Mouse (Mus musculus) induced T-regulatory cell, adult 2 months (primary cell): ENCODE measurements at regions not wholly inside any gene's neighbourhood (a gene's known extent, or its start where the extent isn't known, plus 50 kb on each side); places are given as distances from the start of the nearest gene placed in this dataset.

Experiments
- DNase-seq: peaks from one replicate; pipeline ENCODE4 v3.0.0-alpha.2; 2012; ENCODE audit warnings: low read depth

DNA sequence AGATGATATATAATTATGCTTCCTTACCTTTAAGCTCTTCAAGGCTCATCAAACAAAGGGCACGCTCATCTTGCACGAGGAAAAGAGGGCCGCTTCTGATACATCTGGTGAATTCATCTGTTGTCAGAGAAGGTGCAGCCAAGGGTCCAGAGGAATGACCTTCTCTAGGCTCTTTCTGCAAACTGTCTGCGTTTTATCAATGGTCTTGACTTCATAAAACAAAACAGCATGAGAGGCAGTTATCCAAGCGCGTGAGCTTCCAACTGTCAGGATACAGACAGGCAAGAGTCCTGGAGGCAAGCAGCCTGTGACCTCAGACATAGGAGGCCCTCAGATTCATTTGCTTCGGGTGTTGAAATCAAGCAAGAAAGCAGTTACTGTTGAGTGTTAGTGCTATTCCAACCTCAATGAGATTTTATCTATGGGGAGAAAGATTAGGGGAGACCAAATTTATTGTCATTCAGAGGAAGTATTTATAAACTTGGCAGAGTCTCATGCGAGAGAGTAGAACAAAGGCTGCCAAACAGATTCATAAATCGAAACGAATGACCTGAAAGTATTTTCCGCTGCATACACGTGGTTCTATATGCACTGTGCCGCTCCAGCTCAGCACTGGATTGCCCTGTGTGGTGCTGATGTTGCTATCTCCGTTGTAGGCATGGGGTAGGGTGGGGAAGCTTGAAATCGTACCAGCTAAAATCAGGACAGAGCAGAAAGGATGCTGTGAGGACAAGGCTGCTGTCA, 107.2 kb upstream of the Vangl1 start:
- no peak for DNase-seq

DNA sequence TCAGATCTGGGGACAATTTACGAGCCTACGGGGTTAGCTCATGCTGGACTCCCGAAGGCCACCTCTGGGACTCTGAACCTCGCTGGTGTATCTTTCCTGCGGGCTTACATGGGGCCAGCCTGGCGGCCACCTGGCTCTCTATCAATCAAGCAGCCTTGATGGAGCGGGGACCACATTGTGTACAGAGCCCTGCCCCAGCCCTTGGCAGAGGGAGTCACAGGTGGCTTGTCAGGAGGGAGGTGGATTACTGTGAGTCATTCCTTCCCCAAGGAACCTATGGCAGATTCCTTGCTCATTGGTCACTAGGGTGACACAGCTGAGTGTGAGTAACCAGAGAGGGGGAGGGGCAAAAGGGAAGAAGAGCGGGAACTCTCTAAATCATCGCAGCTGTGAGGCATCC, 105.8 kb upstream of the Vangl1 start:
- no peak for DNase-seq

DNA sequence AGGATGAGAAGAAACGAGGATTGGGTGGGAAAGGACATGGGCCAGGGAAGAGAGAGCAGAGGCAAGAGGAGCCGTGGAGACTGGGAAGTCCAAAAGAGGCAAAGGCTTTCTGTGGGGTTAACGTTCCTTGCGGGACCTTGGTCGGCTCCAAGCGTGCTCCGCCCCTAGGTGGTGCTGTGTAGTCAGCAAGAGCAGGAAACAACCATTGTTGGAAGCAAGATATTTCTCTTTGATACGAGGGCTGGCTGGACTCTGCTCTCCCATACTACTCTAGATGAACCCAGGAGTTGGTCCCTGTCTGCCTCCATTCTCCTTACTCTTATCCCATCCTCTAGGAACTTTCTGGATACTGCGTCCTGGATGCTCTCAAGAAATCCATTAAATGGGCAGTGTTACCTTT, 105.3 kb upstream of the Vangl1 start:
- DNase-seq: peak; percentile 1

DNA sequence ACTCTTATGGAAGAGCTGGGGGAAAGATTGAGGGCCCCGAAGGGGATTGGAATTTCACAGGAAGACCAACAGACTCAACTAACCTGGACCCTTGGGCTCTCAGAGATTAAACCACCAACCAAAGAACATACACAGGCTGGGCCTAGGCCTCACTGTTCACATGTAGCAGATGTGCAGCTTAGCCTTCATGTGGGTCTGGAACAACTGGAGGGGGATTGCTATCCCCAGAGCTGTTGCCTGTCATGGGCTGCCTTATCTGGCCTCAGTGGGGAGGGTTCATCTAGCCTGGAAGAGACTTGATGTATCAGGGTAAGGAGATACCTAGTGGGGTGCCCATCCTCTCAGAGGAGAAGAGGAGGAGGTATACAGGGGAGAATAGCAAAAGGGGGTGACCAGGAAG, 103.2 kb upstream of the Vangl1 start:
- no peak for DNase-seq

DNA sequence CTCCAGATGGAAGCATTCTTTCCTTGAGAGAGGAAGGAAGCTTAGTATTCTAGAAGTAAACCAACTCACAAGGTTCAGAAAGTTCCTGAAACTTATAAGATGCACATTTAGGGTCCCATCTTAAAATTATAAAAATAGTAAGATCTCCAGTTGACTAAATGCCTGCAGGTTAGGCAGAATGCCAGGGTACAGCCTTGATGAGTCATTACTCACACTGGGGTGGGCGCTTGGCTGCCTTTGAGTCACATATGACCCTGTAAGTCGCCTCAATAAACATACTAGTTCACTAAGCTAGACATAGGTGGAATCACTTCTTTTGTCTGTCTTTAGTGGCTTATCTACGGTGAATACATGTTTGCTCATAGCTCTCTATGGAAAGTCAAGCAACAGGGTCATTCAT, 87.9 kb upstream of the Vangl1 start:
- DNase-seq: no peak

DNA sequence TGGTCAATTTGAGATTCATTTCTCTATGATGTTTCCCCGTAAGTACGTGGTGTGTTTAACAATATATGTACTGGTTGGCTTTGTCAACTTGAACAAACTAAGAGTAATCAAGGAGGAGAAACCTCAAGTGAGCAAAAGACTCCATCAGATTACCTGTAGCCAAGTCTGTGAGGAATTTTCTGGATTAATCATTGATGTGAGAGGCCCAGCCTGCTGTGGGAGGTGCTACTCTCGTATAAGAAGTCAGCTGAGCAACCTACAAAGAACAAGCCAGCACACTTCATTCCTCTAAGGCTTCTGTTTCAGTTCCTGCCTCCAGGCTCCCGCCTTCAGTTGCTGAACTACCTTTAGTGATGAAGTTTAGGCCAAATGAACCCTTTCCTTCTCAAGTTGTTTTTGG, 77.5 kb upstream of the Vangl1 start:
- DNase-seq: no peak

DNA sequence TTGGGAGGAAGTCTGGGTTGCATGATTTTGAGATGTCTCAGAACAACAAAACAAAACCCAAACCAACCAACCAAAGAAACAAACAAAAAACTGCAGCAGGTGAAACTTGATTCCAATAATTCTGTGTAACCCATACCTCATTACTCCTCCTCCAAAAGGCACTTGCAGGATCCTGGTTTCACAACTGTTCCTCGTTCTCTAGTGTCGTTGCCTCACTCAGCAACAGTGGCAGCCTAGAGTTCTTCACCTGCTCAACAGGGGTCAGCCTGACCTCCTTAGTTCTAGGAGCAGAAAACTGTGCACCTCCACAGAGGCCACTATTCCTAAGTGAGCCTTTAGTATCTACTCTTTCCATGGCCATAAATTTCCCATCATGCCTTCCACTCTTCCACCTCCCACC, 72.3 kb upstream of the Vangl1 start:
- no peak for DNase-seq

DNA sequence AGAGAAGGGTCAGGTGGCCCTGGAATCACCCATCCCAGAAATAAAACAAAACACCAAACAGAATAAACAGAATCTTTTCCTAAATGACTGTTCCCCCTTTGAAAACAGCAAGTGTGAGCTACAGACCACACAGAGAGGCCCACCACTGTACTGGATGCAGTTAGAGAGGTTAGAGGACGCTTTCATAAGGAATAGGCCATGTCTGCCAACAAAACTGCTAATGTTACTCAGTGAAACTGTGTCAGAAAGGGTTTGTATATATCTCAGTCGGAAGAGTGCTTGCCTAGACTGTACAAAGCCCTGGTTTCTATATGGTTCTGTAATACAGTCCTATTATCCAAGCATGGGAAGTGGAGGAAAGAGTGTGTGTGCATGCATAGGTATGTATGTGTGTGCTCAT, 71.8 kb upstream of the Vangl1 start:
- no peak for DNase-seq

DNA sequence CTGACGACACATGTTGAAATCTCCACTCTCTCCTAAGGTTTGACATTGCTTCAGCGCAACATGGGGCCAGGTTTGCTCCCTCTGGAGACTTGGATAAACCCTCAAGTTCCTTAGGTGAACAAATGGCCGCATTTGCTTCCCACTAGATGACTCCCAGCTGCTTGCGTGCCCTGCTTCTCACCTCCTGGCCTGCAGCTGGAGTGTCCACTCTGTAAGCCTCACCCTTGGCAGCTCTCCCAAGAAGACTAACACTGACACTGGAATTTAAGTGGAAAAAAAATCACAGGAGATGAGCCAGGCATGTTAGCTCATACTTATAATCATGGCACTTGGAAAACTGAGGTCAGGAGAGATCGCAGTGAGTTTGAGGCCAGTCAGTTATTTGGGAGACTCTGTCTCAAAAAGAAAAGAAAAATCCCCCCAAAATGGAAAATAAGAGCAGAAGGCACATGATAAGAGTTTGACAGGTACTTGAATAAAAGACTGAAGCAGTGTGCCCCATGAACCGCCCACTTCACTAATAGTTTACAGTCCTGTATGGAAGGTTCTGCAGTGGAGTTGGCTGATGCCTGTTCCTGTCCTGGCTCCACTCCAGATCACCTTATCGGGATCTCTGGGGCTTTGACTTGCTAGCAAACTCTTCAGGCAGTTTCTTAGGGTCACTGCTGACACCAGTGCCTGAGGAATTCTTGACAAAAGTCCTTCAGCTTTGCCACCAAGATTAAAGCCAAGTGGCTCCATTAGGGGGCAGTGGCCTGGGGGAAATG, 70.9 kb upstream of the Vangl1 start:
- DNase-seq: no peak

DNA sequence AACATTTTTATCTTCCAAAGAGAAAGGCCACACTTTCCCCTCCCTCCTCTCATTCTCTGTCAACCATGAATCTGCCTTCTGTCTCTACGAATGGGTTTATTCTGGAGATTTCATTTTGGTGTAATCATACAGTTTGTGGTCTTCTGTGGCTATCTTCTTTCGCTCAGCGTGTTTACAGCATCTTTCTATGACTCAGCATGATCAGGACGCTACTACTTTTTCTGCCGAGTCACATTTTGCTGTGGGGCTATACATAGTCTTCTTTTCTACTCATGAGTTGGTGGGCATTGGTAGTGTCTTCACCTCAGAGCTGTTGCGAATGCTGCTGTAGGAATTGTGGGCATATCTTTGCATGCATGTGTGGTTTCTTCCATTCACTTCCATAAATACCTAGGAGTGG, 66.3 kb upstream of the Vangl1 start:
- DNase-seq: no peak

DNA sequence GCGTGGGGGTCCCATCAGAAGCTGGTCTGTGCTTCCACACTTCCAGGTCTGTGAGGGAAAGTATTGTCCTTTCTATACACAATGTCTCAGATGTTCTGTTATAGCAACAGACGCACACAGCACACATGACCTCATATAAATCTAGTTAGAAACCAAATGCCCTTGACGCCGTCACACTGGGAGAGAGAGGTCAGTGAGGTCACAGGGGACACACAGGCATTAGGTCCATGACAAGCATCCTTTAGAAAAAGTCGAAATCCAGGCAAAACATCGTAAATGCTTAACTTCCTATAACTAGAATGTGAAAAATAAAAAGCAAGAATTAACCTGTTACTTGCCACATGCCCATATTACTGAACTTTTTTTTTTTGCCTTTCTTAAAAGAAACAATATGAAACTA, 65.8 kb upstream of the Vangl1 start:
- no peak for DNase-seq

DNA sequence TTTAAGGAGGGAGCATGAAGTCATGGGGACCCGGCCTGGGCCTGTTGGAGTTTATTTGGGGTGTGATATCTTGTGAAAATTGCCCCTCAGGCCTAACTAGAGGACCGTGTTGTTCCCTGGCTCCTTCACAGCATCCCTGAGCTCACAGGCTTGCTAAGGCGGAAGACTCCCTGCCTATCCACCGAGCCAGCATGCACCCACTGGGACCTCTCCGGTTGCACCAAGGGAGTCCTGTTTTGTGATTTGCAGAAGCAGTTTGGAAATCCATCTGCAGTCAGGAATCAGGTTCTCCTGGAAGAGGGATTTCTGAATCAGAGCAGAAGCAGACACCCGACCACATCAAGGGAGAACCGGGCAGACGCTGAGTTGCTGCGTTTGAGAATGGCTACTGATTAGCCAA, 61.6 kb upstream of the Vangl1 start:
- no peak for DNase-seq

DNA sequence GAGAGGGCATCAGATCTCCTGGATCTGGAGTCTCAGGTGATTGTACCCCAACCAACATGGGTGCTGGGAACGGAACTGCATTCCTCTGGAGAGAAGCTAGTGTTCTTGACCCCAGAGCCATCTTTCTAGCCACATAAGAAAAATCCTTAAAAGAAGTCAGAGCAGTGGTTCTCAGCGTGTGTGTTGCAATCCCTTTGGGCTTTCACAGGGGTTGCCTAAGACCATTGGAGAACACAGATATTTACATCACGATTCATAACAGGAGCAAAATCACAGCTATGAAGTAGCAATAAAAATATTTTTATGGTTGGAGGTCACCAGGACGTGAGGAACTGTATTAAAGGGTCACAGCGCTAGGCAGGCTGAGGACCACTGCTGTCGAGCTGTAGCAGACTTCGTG, 60.7 kb upstream of the Vangl1 start:
- no peak for DNase-seq

DNA sequence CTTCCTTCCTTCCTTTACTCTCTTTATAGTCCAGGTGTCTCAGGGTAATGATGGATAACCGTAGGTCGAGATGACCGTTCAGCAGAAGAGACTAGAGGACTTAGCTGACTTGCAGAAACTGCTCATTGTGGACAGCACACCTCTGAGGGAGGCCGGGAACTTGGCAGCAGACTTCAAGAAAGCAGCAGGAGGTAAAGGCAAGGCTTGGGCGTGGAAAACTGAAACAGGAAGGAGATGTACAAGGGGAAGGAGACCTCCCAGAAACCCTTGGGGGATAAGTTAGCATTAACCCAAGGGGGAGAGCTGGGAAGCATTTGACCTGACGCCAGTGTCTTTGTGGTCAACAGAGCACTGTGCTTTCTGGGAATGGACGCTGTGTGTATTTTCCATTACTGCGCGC, 58.8 kb upstream of the Vangl1 start:
- no peak for DNase-seq

DNA sequence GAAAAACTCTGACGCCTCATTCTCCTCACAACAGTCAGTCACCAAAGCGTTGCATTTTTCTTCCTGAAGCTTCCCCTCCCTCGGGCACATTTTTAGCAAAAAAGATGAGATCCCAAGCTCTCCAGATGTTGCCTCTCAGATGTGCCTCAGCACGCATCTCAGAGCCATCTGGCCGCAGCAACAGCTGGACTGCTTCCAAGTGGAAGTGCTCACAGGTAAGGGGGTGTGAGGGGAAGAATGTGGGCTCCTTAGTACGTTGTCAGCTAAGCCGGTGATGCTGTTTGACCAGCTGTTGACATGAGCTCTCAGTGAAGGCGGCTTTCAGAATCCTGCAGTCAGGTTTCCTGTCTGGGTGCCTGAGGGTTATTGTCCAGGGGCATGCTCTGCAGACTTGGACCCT, 58.2 kb upstream of the Vangl1 start:
- no peak for DNase-seq

DNA sequence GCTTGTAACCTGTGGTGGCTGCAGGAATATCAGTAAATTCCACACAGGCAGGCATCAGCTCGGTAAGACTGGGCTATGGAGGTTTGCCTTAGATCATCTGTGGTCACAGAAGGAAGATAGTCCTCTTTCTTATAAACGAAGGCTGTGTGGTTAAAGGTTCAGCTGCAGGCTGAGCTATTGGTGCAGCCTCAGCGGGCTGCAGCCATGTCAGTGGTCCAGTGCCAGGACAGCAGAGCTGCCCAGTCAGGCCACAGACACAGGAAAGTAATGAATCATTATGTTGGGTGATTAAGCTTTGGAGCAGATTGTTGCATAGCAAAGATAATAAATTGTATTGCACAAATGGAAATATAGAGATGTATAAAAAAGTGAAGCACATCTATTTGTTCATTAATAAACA, 57.0 kb upstream of the Vangl1 start:
- DNase-seq: no peak
